Comparison of ENCODE assay signal across 8 mouse cellular contexts in the genomic region with DNA sequence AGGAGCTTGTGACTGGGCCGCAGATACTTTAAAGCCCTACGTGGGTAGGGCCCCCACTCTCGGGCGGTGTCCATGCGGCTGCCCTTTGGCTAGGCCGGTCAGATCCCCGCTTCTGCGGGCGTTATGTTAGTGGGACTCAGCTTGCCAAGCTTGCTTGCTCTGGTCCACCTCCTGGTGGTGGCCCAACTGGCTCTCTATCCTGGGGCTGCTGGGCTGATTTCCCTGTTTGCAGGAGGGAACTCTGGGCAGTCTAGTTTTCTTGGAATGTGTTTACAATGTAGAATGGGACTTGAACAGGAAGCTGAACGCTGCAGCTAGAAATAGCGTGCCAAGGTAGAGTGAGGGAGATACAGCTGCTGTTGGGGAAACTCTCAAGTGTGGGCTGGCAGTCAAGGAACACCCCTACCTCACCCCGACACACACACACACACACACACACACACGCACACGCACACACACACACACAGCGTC. TPM values are rescaled to one million over a fixed set of nuclear protein-coding genes. Genes with fewer than 3 reads are reported as not detected.
A peak's percentile ranks its signal among the peaks of the same experiment; 100 is the strongest.
DNase-seq lines count a peak whose midpoint lies in the region; ATAC-seq and TF ChIP-seq lines count a peak whose summit lies in the region.

No protein-coding gene starts in this region.

- 10% methylated on average over 15 of the region's 15 CpGs for WGBS in heart, embryonic 12.5 days
- WGBS in kidney, embryonic 15.5 days = 8% methylated on average over 15 of the region's 15 CpGs
- WGBS in liver, embryonic 13.5 days (ENCODE audit: insufficient replicate concordance) = 10% methylated on average over 15 of the region's 15 CpGs

- ATAC-seq in heart, embryonic 12.5 days (ENCODE audit: insufficient number of reproducible peaks, low FRiP score) = peak; percentile 80
- ATAC-seq in kidney, embryonic 15.5 days (replicated peaks; ENCODE audit: low FRiP score) = peak; percentile 78
- ATAC-seq in liver, embryonic 13.5 days (ENCODE audit: low read depth) = 0 out of 2 replicates have a peak, but pooled peaks have one; percentile 7

- peak overlapping the region; percentile 83 for H3K9ac ChIP-seq in heart, embryonic 12.5 days
- H3K9ac ChIP-seq in kidney, embryonic 15.5 days = peak overlapping the region; percentile 71
- H3K9ac ChIP-seq in liver, embryonic 13.5 days = peak overlapping the region; percentile 59

- H3K4me1 ChIP-seq in embryonic fibroblast, embryonic 13.5 days (ENCODE audit: control insufficient read depth, insufficient read depth, low read length) = peaks cover 5% of the 10 kb centered on the region
- peaks cover 21% of the 10 kb centered on the region for H3K4me1 ChIP-seq in heart, embryonic 12.5 days (replicated peaks)
- peaks cover 14% of the 10 kb centered on the region for H3K4me1 ChIP-seq in kidney, embryonic 15.5 days
- H3K4me1 ChIP-seq in liver, embryonic 13.5 days (replicated peaks) = no peaks in the 10 kb centered on the region; the same call in 1 of the 2 replicates

- no peaks in the 10 kb centered on the region for H3K9me3 ChIP-seq in heart, embryonic 12.5 days (replicated peaks)
- H3K9me3 ChIP-seq in kidney, embryonic 15.5 days (replicated peaks) = no peaks in the 10 kb centered on the region
- H3K9me3 ChIP-seq in liver, embryonic 13.5 days (replicated peaks) = no peaks in the 10 kb centered on the region

- DNase-seq in layer of hippocampus, adult 11-12 months (ENCODE audit: low spot score) = peak; percentile 7
- DNase-seq in layer of hippocampus, adult 9-10 months (ENCODE audit: low spot score) = no peak
- DNase-seq in liver, embryonic 13.5 days = no peak
- DNase-seq in neural tube, embryonic 10.5 days (ENCODE audit: extremely low spot score, low spot score) = peak; percentile 76
- peak; percentile 30 to 57 for DNase-seq in urinary bladder, postnatal 36 days (ENCODE audit: low spot score in 2 of 2)

- peak overlapping the region; percentile 80 for H3K27ac ChIP-seq in embryonic fibroblast, embryonic 13.5 days (ENCODE audit: insufficient read depth, low read length)
- H3K27ac ChIP-seq in heart, embryonic 12.5 days (ENCODE audit: poor library complexity, severe bottlenecking) = peak overlapping the region; percentile 90
- peak overlapping the region; percentile 87 for H3K27ac ChIP-seq in kidney, embryonic 15.5 days
- H3K27ac ChIP-seq in liver, embryonic 13.5 days = no peak overlapping the region; the same call in 1 of the 2 replicates

- TF ChIP-seq CTCF in embryonic fibroblast, embryonic 13.5 days (IDR thresholded peaks at IDR 0.05; ENCODE audit: borderline replicate concordance, insufficient read depth, low read length) = peak; percentile 27; the same call in 1 of the 2 replicates

- H3K4me3 ChIP-seq in embryonic fibroblast, embryonic 13.5 days (ENCODE audit: insufficient read depth, low read length) = peak overlapping the region; percentile 71
- H3K4me3 ChIP-seq in heart, embryonic 12.5 days = peak overlapping the region; percentile 73
- H3K4me3 ChIP-seq in kidney, embryonic 15.5 days (replicated peaks) = peak overlapping the region; percentile 72
- peak overlapping the region; percentile 57 for H3K4me3 ChIP-seq in liver, embryonic 13.5 days (replicated peaks)

- TF ChIP-seq POLR2A in embryonic fibroblast, embryonic 13.5 days (IDR thresholded peaks at IDR 0.05; ENCODE audit: low read depth, low read length) = peak; percentile 74

- H3K4me2 ChIP-seq in heart, embryonic 12.5 days = peak overlapping the region; percentile 73
- H3K4me2 ChIP-seq in kidney, embryonic 15.5 days = peak overlapping the region; percentile 84
- peak overlapping the region; percentile 74 for H3K4me2 ChIP-seq in liver, embryonic 13.5 days

- no peaks in the 10 kb centered on the region for H3K36me3 ChIP-seq in heart, embryonic 12.5 days
- H3K36me3 ChIP-seq in kidney, embryonic 15.5 days = no peaks in the 10 kb centered on the region
- H3K36me3 ChIP-seq in liver, embryonic 13.5 days = no peaks in the 10 kb centered on the region

- H3K27me3 ChIP-seq in heart, embryonic 12.5 days (replicated peaks) = no peaks in the 10 kb centered on the region
- no peaks in the 10 kb centered on the region for H3K27me3 ChIP-seq in kidney, embryonic 15.5 days
- peaks cover 14% of the 10 kb centered on the region for H3K27me3 ChIP-seq in liver, embryonic 13.5 days

RNA-seq across cellular contexts. Expression of a gene that starts 1.1 kb away (rescaled TPM):
- polyA plus RNA-seq in embryonic fibroblast, embryonic 13.5 days (2011; ENCODE audit: insufficient read length, low read depth, missing spikeins) = 44.4 and 70.0 TPM in 2 replicates
- 20.8 and 21.5 TPM in 2 replicates for polyA plus RNA-seq in heart, embryonic 12.5 days (2016; fragmentation: Nextera tagmentation; extraction: Ambion mirVana)
- 24.4 and 24.6 TPM in 2 replicates for polyA plus RNA-seq in kidney, embryonic 15.5 days (2015; fragmentation: Nextera tagmentation; extraction: Ambion mirVana)
- 0.77 and 1.6 TPM in 2 replicates for polyA plus RNA-seq in liver, embryonic 13.5 days (2015; fragmentation: Nextera tagmentation; extraction: Ambion mirVana)

Comparison
In these comparisons a context has a peak if more than half of its experiments do, and no peak if none do; other contexts are left out.
1. DNase-seq: peak in layer of hippocampus, adult 11-12 months (single experiment), neural tube, embryonic 10.5 days (single experiment) and urinary bladder, postnatal 36 days (2 of 2); none in layer of hippocampus, adult 9-10 months (single experiment) and liver, embryonic 13.5 days (single experiment).
2. ATAC-seq: peak in every context shown above with its lines; median percentile 80 in heart, embryonic 12.5 days; 78 in kidney, embryonic 15.5 days; 7 in liver, embryonic 13.5 days.
3. Peak in every context shown above with its lines, with median percentiles within 50 percentile points of each other: H3K4me3 ChIP-seq, H3K4me2 ChIP-seq and H3K9ac ChIP-seq.